Mouse (Mus musculus): ENCODE results near the gene F2rl2. TPM values are rescaled to one million over a fixed set of nuclear protein-coding genes. Genes with fewer than 3 reads are reported as not detected.

F2rl2 gene
- polyA plus RNA-seq (2017; shearing (Covaris generic)) = 2.9 TPM

GRCm38 (mm10) chr13:95696654-95697163 is at the start of gene F2rl2:
F2rl2 (plus strand) TSS chr13:95696853.

Other genes starting within 250 kb of the F2rl2 start
- not detected for gene S100z, start 218.1 kb upstream of the F2rl2 start, polyA plus RNA-seq (2017; shearing (Covaris generic))
- 17.1 TPM for gene F2rl1, start 171.6 kb upstream of the F2rl2 start, polyA plus RNA-seq (2017; shearing (Covaris generic))
- gene F2r, start 78.4 kb upstream of the F2rl2 start, polyA plus RNA-seq (2017; shearing (Covaris generic)) = 28.0 TPM
- 43.9 TPM for gene Iqgap2, start 195.1 kb downstream of the F2rl2 start, polyA plus RNA-seq (2017; shearing (Covaris generic))

Measured in effector memory CD4-positive, alpha-beta T cell, adult 5 months (primary cell).